Mouse (Mus musculus) cortical plate, adult 2 months (tissue): ENCODE measurements around the gene Dchs1.

Experiments used
- CTCF ChIP-seq: fragments of 200-500 bp; IDR thresholded peaks from 2 replicates; pipeline ENCODE4 v1.5.1; 2011; ENCODE audit warnings: mild to moderate bottlenecking, control low read depth, low read length; ENCODE audit not compliant: insufficient read depth; ENCODE audit errors: extremely low read depth
- POLR2A ChIP-seq: fragments of 200-500 bp; IDR thresholded peaks from 2 replicates; pipeline ENCODE4 v1.6.1; 2011; ENCODE audit warnings: mild to moderate bottlenecking, low read length, control low read depth; ENCODE audit not compliant: insufficient read depth; ENCODE audit errors: extremely low read depth

DNA sequence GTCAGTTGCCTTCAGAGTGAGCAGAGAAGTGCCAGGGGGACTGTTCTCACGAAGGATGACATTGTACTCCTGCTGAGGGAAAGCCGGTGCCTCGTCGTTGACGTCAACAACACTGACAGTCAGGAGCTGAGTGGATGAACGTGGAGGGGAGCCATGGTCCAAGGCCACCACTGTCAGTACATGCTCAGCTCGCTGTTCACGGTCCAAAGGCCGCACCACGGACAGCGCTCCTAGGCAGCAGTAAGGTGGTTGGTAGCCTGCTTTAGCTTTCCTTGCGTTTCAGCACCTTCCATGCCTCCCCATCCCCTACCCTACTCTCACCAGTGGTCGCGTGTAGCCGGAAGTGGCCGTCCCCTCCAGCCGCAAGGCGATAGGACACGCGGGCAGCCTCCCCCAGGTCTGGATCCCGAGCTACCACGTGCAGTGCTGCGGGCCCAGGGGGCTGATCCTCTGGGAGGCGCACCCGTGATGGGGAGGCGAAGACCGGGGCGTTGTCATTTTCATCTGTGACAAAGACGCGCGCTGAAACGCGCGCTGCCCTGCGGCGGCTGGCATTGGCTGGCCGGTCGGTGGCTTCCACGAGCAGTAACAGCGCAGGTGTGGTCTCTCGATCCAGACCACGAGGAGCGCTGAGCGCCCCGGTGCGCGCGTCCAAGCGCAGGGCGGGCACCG, 25.5 kb downstream of the Dchs1 start:
- TF ChIP-seq POLR2A (no peak), CTCF (no peak)
